Mouse (Mus musculus): ENCODE results near the gene Shprh. TPM values are rescaled to one million over a fixed set of nuclear protein-coding genes. Genes with fewer than 3 reads are reported as not detected.
"Not testable (repeated sequence)": the region's sequence is repeated elsewhere in the genome, so short reads cannot be mapped to it uniquely, and the experiment has no call there.

Gene Shprh
- total RNA-seq, 4 experiments from 2014 or later: 6.7 to 9.5 (median 7.9) TPM

DNA sequence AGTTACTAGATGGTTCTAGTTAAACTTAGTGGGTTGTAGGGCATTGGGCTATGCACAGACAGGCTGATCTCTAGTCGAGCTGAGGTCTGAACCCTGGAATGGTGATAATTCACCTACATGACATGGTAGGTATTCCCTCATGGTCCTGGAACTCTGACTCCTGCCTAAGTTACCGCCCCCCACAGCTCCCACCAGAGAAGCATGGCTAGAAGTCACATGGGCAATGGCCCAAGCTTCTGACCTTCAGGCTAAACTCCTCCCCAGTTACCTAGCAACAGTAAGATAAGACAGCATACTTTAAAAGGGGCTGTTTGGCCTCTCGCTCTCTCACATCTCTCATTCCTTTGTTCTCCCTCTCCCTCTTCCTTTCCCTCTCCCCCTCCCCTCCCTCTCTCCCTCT is 93.8 kb downstream of the Shprh start:
- not testable (repeated sequence) for DNase-seq (ENCODE audit: low spot score in 2 of 2)

DNA sequence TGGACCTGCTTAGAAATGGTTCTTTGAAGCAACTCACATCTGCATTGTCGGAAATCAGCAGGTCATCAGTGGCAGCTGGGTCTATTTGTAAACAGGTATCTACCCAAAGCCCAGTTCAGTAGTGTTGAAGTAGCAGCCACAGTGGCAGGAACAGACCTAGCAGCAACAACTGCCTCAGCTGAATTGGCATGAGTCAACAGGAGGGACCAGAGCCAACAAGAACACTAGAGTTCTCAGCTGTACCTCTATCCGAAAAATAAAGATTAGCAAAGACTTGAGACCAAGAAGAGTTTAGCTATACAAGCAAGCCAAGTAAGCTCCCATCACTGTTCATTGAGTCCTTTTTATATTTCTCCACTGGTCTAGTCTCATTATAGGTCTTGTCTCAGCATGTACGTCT is 99.0 kb downstream of the Shprh start:
- DNase-seq (ENCODE audit: low spot score in 2 of 2): no peak

GRCm38 (mm10) chr10:11250247-11250997 is 101.2 kb downstream of the Shprh start:
- DNase-seq (ENCODE audit: low spot score in 2 of 2): no peak

GRCm38 (mm10) chr10:11253581-11253980 is 104.4 kb downstream of the Shprh start:
- not testable (repeated sequence) for DNase-seq (ENCODE audit: low spot score in 2 of 2)

- no peak for DNase-seq (ENCODE audit: low spot score in 2 of 2)
Measured at GRCm38 (mm10) chr10:11260119-11260518, 110.9 kb downstream of the Shprh start.

DNA sequence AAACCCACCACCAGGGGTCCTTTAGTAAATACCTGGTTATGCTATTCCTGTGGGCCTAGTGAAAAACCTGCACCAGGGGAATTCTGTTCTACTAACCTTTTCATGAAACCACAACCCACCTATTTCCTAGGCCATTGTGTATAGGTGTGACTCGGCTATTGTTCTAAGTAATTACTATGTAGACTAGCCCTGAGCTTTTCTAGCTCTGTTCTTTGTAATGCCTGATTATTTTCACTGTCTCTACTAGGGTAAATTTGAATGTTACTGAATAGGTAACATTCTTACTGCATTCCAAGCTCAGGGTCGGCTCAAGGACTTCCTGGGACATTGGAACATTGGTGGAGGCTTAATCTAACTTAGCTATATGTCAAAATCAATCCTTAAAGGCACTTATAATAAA is 113.1 kb downstream of the Shprh start:
- not testable (repeated sequence) for DNase-seq (ENCODE audit: low spot score in 2 of 2)

- DNase-seq (ENCODE audit: low spot score in 2 of 2): not testable (repeated sequence)
Measured at GRCm38 (mm10) chr10:11263795-11264194, 114.6 kb downstream of the Shprh start.

Other genes starting within 250 kb of the Shprh start
- under 1 TPM; 0.04 to 0.38 (median 0.19) TPM for gene Grm1, start 67.1 kb upstream of the Shprh start, total RNA-seq (2022)
- 10 to 100 TPM; 13.6 to 19.0 (median 17.1) TPM for gene Fbxo30, start 131.9 kb downstream of the Shprh start, total RNA-seq (2022)
- 100 to 1,000 TPM in 3 of 4 experiments, 10 to 100 TPM in 1; 97.5 to 118 (median 104) TPM for gene Epm2a, start 194.0 kb downstream of the Shprh start, total RNA-seq (2022)